Mouse (Mus musculus) spleen, adult 2 months (tissue): ENCODE data around the gene Wwox. TPM values are rescaled to one million over a fixed set of nuclear protein-coding genes. Genes with fewer than 3 reads are reported as not detected.

ENCODE experiments used
- DNase-seq, 2 experiments: peaks; one replicate each; pipeline versions ENCODE4 v3.0.0 to v3.0.0-alpha.2; 2012 to 2021; ENCODE audit warnings: low spot score in 2 of 2, low read depth in 1 of 2
- H3K27ac ChIP-seq: fragments of 200-500 bp; 2 replicates; pipeline ENCODE4 v1.5.1; 2012; ENCODE audit warnings: low read length, inconsistent platforms; ENCODE audit not compliant: insufficient read depth
- H3K27me3 ChIP-seq: fragments of 200-500 bp; 2 replicates; pipeline ENCODE4 v1.6.1; 2012; ENCODE audit warnings: mild to moderate bottlenecking, moderate library complexity, low read length, inconsistent platforms; ENCODE audit not compliant: control insufficient read depth, insufficient read depth
- H3K36me3 ChIP-seq: fragments of 200-500 bp; 2 replicates; pipeline ENCODE4 v1.6.1; 2012; ENCODE audit warnings: mild to moderate bottlenecking, low read length, inconsistent platforms; ENCODE audit not compliant: control insufficient read depth, insufficient read depth
- H3K4me1 ChIP-seq: fragments of 200-500 bp; 2 replicates; pipeline ENCODE4 v1.6.1; 2011; ENCODE audit warnings: inconsistent platforms; ENCODE audit not compliant: control insufficient read depth, insufficient read depth, insufficient read length
- H3K4me3 ChIP-seq: fragments of 200-500 bp; 2 replicates; pipeline ENCODE4 v1.5.1; 2011; ENCODE audit warnings: mild to moderate bottlenecking, inconsistent platforms; ENCODE audit not compliant: insufficient read depth, insufficient read length; ENCODE audit errors: extremely low read depth
- CTCF ChIP-seq: fragments of 200-500 bp; IDR thresholded peaks from 2 replicates; pipeline ENCODE4 v1.5.1; 2011; ENCODE audit warnings: mild to moderate bottlenecking, inconsistent platforms; ENCODE audit not compliant: insufficient read depth, insufficient read length, insufficient replicate concordance; ENCODE audit errors: extremely low read depth
- POLR2A ChIP-seq: fragments of 200-500 bp; IDR thresholded peaks from 2 replicates; pipeline ENCODE4 v1.6.1; 2011; ENCODE audit warnings: low read depth, low read length, inconsistent platforms
- WGBS: fragments of 180-500 bp; shearing (Covaris S2); methylation state at CpG from one replicate; pipeline ENCODE4 v1.1.7; 2018; 5-methylcytosine and 5-hydroxymethylcytosine counted together
- polyA plus RNA-seq: library from polyadenylated mRNA; depleted of rRNA; stranded (reverse); fragments of >200 nt; gene quantifications from 2 replicates; pipeline ENCODE4 v1.2.3, GENCODE M21; 2012

The Wwox gene
- polyA plus RNA-seq, 1 experiment: 3.8 TPM

DNA sequence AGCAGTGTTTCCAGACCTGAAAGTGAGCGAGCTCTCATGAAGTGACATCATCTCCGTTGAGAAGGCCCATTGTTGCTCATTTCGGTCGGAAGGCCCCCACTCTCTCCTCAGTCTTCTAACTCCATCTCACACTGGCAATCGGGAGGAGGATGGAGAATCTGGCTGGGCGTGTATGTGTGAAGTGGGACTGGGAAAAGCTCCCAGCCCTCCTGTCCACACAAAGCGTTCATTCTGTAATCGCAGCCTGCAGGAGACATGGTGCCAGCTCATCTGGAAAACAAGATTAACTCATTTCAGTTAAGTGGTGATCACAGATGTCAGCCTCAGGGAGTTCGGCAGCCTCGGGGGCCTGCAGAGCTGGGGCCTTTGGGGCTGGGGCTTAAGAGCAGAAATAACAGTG, 497.4 kb downstream of the Wwox start:
- H3K27ac ChIP-seq: no peak overlapping the region
- no peaks in the 10 kb centered on the region for H3K36me3 ChIP-seq
- no peak for DNase-seq
- H3K27me3 ChIP-seq: no peaks in the 10 kb centered on the region
- WGBS: 86% methylated on average over 10 of the region's 10 CpGs
- TF ChIP-seq POLR2A (no peak), CTCF (no peak)
- H3K4me3 ChIP-seq: no peak overlapping the region
- no peaks in the 10 kb centered on the region for H3K4me1 ChIP-seq

- no peaks in the 10 kb centered on the region for H3K4me1 ChIP-seq
- WGBS: 92% methylated on average over 8 of the region's 8 CpGs
- TF ChIP-seq CTCF (no peak), POLR2A (no peak)
- H3K27ac ChIP-seq: no peak overlapping the region
- H3K36me3 ChIP-seq: no peaks in the 10 kb centered on the region
- H3K27me3 ChIP-seq: no peaks in the 10 kb centered on the region
- DNase-seq: no peak
- H3K4me3 ChIP-seq: no peak overlapping the region
These were observed 499.9 kb downstream of the Wwox start for GRCm38 (mm10) chr8:114939338-114939737.

GRCm38 (mm10) chr8:114941096-114941495, 501.6 kb downstream of the Wwox start:
- 93% methylated on average over 5 of the region's 5 CpGs for WGBS
- Histone ChIP-seq H3K4me3 (no peak overlapping the region), H3K36me3 (no peaks in the 10 kb centered on the region), H3K27ac (no peak overlapping the region), H3K27me3 (no peaks in the 10 kb centered on the region), H3K4me1 (no peaks in the 10 kb centered on the region)
- TF ChIP-seq POLR2A: no peak
- TF ChIP-seq CTCF: no peak
- no peak for DNase-seq

DNA sequence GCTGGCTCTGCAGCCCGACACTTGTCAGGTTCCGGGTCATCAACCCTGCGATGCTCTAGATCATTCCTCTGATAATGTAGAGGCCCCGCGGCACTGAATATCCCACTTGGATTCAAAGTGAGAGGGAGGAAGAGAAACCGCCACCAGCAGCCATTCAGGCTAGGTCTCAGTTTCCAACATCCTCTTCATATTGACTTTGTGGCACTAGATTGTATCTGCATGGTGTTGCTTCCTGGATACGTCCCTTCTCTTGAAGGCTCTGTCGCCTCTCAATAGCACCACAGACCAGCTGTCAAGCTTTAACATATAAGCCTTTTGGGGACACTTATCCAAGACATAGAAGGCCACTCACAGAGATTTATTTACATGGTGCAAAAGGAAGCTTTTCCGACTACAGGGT, 502.2 kb downstream of the Wwox start:
- no peak for DNase-seq
- WGBS: 53% methylated on average over 9 of the region's 9 CpGs
- H3K27ac ChIP-seq: no peak overlapping the region
- no peaks in the 10 kb centered on the region for H3K36me3 ChIP-seq
- TF ChIP-seq CTCF (no peak), POLR2A (no peak)
- H3K4me3 ChIP-seq: no peak overlapping the region
- no peaks in the 10 kb centered on the region for H3K4me1 ChIP-seq
- H3K27me3 ChIP-seq: no peaks in the 10 kb centered on the region

GRCm38 (mm10) chr8:114947921-114948320, 508.5 kb downstream of the Wwox start:
- Histone ChIP-seq H3K27ac (no peak overlapping the region), H3K36me3 (no peaks in the 10 kb centered on the region), H3K4me3 (no peak overlapping the region), H3K27me3 (no peaks in the 10 kb centered on the region), H3K4me1 (no peaks in the 10 kb centered on the region)
- 81% methylated on average over 6 of the region's 6 CpGs for WGBS
- DNase-seq: no peak
- TF ChIP-seq POLR2A (no peak), CTCF (no peak)

DNA sequence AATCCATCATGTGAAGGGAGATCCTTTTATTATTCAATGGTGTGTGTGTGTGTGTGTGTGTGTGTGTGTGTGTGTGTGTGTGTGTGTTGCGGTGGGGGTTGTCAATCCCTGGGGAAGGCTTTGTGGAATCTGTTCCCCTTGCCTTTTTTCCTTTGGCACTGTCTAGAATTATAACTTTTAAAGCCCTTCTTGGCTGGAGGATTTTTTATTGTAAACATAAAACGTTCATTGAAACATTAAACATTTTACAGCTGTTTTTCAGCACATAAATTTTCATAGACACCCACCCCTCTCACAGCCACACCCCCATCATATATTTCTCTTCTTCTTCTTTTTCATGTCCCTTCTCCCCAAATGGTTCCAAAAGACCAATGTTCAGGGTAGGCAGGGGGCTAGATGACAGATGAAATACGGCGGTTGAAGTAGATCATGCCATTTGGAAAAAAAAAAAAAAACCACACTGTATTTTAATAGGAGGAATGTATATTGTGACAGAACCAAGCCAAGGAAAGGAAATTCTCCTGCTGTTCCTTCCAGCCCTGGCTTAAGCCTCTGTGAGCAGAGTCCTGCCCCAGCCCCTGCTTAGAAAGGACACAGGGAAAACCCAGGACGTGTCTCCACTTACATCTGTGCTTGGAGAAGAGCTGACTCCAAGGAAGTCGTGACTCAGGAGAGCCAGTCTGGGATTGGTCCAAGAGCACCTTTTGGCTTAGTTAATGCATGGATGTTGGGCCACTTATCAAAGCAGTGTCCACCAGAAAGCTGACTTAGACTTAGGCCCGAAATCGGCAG, 517.1 kb downstream of the Wwox start:
- no peak overlapping the region for H3K27ac ChIP-seq

GRCm38 (mm10) chr8:114958437-114959107, 519.1 kb downstream of the Wwox start:
- WGBS: 94% methylated on average over 16 of the region's 16 CpGs
- no peaks in the 10 kb centered on the region for H3K27me3 ChIP-seq
- H3K4me1 ChIP-seq: no peaks in the 10 kb centered on the region
- TF ChIP-seq CTCF: no peak
- TF ChIP-seq POLR2A: no peak
- no peak for DNase-seq
- H3K4me3 ChIP-seq: no peak overlapping the region
- no peaks in the 10 kb centered on the region for H3K36me3 ChIP-seq
- H3K27ac ChIP-seq: no peak overlapping the region

More for the DNA sequence above, 517.1 kb downstream of the Wwox start:
- no peaks in the 10 kb centered on the region for H3K36me3 ChIP-seq
- TF ChIP-seq CTCF: no peak
- TF ChIP-seq POLR2A: no peak
- no peak overlapping the region for H3K4me3 ChIP-seq
- no peaks in the 10 kb centered on the region for H3K4me1 ChIP-seq
- no peaks in the 10 kb centered on the region for H3K27me3 ChIP-seq
- WGBS: 82% methylated on average over 8 of the region's 8 CpGs
- DNase-seq: no peak
